Mouse (Mus musculus) kidney, adult 2 months (tissue): Measurements from ENCODE around the gene Lyrm1.

Experiments used
- CTCF ChIP-seq: fragments of 200-500 bp; conservative IDR thresholded peaks from 2 replicates; pipeline ENCODE4 v1.5.1; 2011; ENCODE audit warnings: low read depth, mild to moderate bottlenecking, control low read depth, low read length, moderate library complexity, mixed read lengths; ENCODE audit not compliant: insufficient read depth, insufficient read length
- POLR2A ChIP-seq: fragments of 200-500 bp; IDR thresholded peaks from one replicate; pipeline ENCODE4 v1.6.1; 2011; ENCODE audit warnings: low read depth, low read length, control low read depth

DNA sequence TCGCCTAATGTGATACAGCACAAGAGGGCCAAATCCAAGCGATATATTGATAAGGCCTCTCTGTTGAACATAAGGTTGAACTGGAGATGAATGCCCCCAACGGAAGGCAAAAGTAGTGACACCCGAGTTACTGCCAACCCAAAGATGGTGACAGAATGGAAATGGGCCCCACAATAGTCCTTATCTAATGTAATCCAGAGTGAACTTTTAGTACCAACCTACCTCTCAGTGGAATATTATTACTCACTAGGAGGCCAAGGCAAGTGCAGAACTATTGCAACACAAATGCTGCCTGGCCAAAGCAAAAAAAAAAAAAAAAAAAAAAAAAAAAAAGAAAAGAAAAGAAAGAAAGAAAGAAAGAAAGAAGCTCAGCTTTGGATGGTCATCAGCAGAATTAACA, 2.9 kb upstream of the Lyrm1 start:
- TF ChIP-seq CTCF (no peak), POLR2A (no peak)
